Mouse (Mus musculus) T-helper 1 cell (primary cell): ENCODE measurements around the gene Prdm16.

Experiments
- in situ Hi-C: fragments of 300-600 bp; cut with MboI, MseI; formaldehyde crosslinking; loops from one replicate; pipeline ENCODE4 v1.15.1; 2025; ENCODE audit warnings: high pct_unique_total_duplicates

Gene Prdm16

GRCm38 (mm10) chr4:154639591-154640442 lies 3.1 kb upstream of the Prdm16 start:
- in situ Hi-C loops: no loop called here

- in situ Hi-C loops: no loop called here
Measured at GRCm38 (mm10) chr4:154639126-154639525, 2.5 kb upstream of the Prdm16 start.

GRCm38 (mm10) chr4:154638320-154638886 lies 1.7 kb upstream of the Prdm16 start:
- in situ Hi-C loops: no loop called here

GRCm38 (mm10) chr4:154637468-154638319 lies 1.0 kb upstream of the Prdm16 start:
- in situ Hi-C loops: no loop called here

GRCm38 (mm10) chr4:154636053-154636433 lies 630 bp downstream of the Prdm16 start:
- in situ Hi-C loops: no loop called here

- in situ Hi-C loops: no loop called here
Measured at GRCm38 (mm10) chr4:154635241-154636052, 1.2 kb downstream of the Prdm16 start.

- in situ Hi-C loops: no loop called here
Measured at GRCm38 (mm10) chr4:154634470-154635240, 2.0 kb downstream of the Prdm16 start.

GRCm38 (mm10) chr4:154634001-154634400 lies 2.7 kb downstream of the Prdm16 start:
- in situ Hi-C loops: no loop called here

- in situ Hi-C loops: no loop called here
Measured at GRCm38 (mm10) chr4:154632800-154633764, 3.6 kb downstream of the Prdm16 start.

GRCm38 (mm10) chr4:154630763-154631162 lies 5.9 kb downstream of the Prdm16 start:
- in situ Hi-C loops: no loop called here

- in situ Hi-C loops: loop anchor here (10.0 kb wide), 1 partner anchor 417 kb away; no protein-coding TSS in a partner anchor
Measured at GRCm38 (mm10) chr4:154627419-154628142, 9.1 kb downstream of the Prdm16 start.

- in situ Hi-C loops: loop anchor here (10.0 kb wide), 1 partner anchor 419 kb away; no protein-coding TSS in a partner anchor
Measured at GRCm38 (mm10) chr4:154626282-154626681, 10.4 kb downstream of the Prdm16 start.

GRCm38 (mm10) chr4:154625710-154626109 lies 11.0 kb downstream of the Prdm16 start:
- in situ Hi-C loops: loop anchor here (10.0 kb wide), 1 partner anchor 419 kb away; no protein-coding TSS in a partner anchor

GRCm38 (mm10) chr4:154623241-154623640 lies 13.4 kb downstream of the Prdm16 start:
- in situ Hi-C loops: loop anchor here (10.0 kb wide), 1 partner anchor 422 kb away; no protein-coding TSS in a partner anchor

- in situ Hi-C loops: loop anchor here (10.0 kb wide), 1 partner anchor 422 kb away; no protein-coding TSS in a partner anchor
Measured at GRCm38 (mm10) chr4:154622521-154622920, 14.2 kb downstream of the Prdm16 start.

- in situ Hi-C loops: no loop called here
Measured at GRCm38 (mm10) chr4:154611167-154611566, 25.5 kb downstream of the Prdm16 start.

GRCm38 (mm10) chr4:154607724-154608123 lies 28.9 kb downstream of the Prdm16 start:
- in situ Hi-C loops: no loop called here

- in situ Hi-C loops: no loop called here
Measured at GRCm38 (mm10) chr4:154604442-154604830, 32.2 kb downstream of the Prdm16 start.
